In genomic region chr17:17624421-17624956, GRCm38 (mm10) we compare ENCODE assay signal across 8 mouse cellular contexts. TPM values are rescaled to one million over a fixed set of nuclear protein-coding genes. Genes with fewer than 3 reads are reported as not detected.
DNase-seq lines count a peak whose midpoint lies in the region; ATAC-seq lines count a peak whose summit lies in the region.

No protein-coding gene starts in this region.

- H3K4me3 ChIP-seq in forebrain, embryonic 14.5 days (ENCODE audit: low read depth, low read length): peak overlapping the region; percentile 98
- peak overlapping the region; percentile 86 for H3K4me3 ChIP-seq in neural tube, embryonic 15.5 days (replicated peaks)

- peak overlapping the region; percentile 97 for H3K9ac ChIP-seq in forebrain, embryonic 14.5 days (ENCODE audit: low read length)
- H3K9ac ChIP-seq in neural tube, embryonic 15.5 days (replicated peaks): peak overlapping the region; percentile 98

- H3K27me3 ChIP-seq in forebrain, embryonic 14.5 days (replicated peaks; ENCODE audit: control insufficient read depth, insufficient read depth, low read length): no peaks in the 10 kb centered on the region
- no peaks in the 10 kb centered on the region for H3K27me3 ChIP-seq in neural tube, embryonic 15.5 days (replicated peaks)

- peaks cover 13% of the 10 kb centered on the region; the same call in 1 of the 2 replicates for H3K4me1 ChIP-seq in forebrain, embryonic 14.5 days (ENCODE audit: control insufficient read depth, insufficient read depth, low read length)
- H3K4me1 ChIP-seq in neural tube, embryonic 15.5 days: peaks cover 28% of the 10 kb centered on the region

- peak; percentile 96 for DNase-seq in ES-CJ7 (ENCODE audit: low read depth, low spot score)
- peak; percentile 91 for DNase-seq in cerebellum, adult 11 months
- DNase-seq in forebrain, embryonic 14.5 days (ENCODE audit: low spot score): peak; percentile 99
- DNase-seq in heart, postnatal 14 days: peak; percentile 93 to 95
- peak; percentile 94 for DNase-seq in layer of hippocampus, adult 11-12 months (ENCODE audit: low spot score)
- DNase-seq in lung, adult 18-20 months: peak; percentile 95 to 96
- DNase-seq in testis, postnatal 14 days (ENCODE audit: low spot score): peak; percentile 94

- H3K9me3 ChIP-seq in forebrain, embryonic 14.5 days (replicated peaks; ENCODE audit: control insufficient read depth, low read length): no peaks in the 10 kb centered on the region
- no peaks in the 10 kb centered on the region for H3K9me3 ChIP-seq in neural tube, embryonic 15.5 days (replicated peaks)

- peak; percentile 96 for ATAC-seq in forebrain, embryonic 14.5 days
- peak; percentile 97 for ATAC-seq in neural tube, embryonic 15.5 days (ENCODE audit: low FRiP score)

- intact Hi-C loops in heart, postnatal 14 days (cut with DNase I): loop anchor here (5.0 to 10.0 kb wide), 4 partner anchors 37 to 390 kb away; partner anchors contain the start of gene Spaca6

- H3K4me2 ChIP-seq in forebrain, embryonic 14.5 days (ENCODE audit: low read length): peak overlapping the region; percentile 77
- H3K4me2 ChIP-seq in neural tube, embryonic 15.5 days: peak overlapping the region; percentile 75

- WGBS in forebrain, embryonic 14.5 days: under 1% methylated on average over 48 of the region's 51 CpGs
- WGBS in neural tube, embryonic 15.5 days: under 1% methylated on average over 48 of the region's 51 CpGs

- no peaks in the 10 kb centered on the region for H3K36me3 ChIP-seq in forebrain, embryonic 14.5 days (ENCODE audit: control insufficient read depth, insufficient read depth, low read length)
- no peaks in the 10 kb centered on the region for H3K36me3 ChIP-seq in neural tube, embryonic 15.5 days

- H3K27ac ChIP-seq in forebrain, embryonic 14.5 days (ENCODE audit: low read depth, low read length): peak overlapping the region; percentile 100
- peak overlapping the region; percentile 100 for H3K27ac ChIP-seq in neural tube, embryonic 15.5 days (replicated peaks)

RNA-seq across cellular contexts. Expression of gene Lnpep, which starts 0.4 kb away (rescaled TPM):
- 5.2 and 8.3 TPM in 2 replicates for polyA plus RNA-seq in forebrain, embryonic 14.5 days (2014; fragmentation: Nextera tagmentation; extraction: Ambion mirVana)
- 100 to 1,000 TPM; 163 to 164 TPM for total RNA-seq in heart, postnatal 14 days (2021)
- 8.7 and 9.0 TPM in 2 replicates for polyA plus RNA-seq in neural tube, embryonic 15.5 days (2015; fragmentation: Nextera tagmentation; extraction: Ambion mirVana)

Comparison
In these comparisons a context has a peak if more than half of its experiments do, and no peak if none do; other contexts are left out.
1. Peak in every context shown above with its lines: DNase-seq, ATAC-seq, H3K4me3 ChIP-seq and H3K27ac ChIP-seq.